Mouse (Mus musculus): ENCODE results near the gene Mrpl37. TPM values are rescaled to one million over a fixed set of nuclear protein-coding genes. Genes with fewer than 3 reads are reported as not detected.

Gene Mrpl37
- polyA plus RNA-seq, 1 experiment from 2014 or later, result 53.4 TPM

DNA sequence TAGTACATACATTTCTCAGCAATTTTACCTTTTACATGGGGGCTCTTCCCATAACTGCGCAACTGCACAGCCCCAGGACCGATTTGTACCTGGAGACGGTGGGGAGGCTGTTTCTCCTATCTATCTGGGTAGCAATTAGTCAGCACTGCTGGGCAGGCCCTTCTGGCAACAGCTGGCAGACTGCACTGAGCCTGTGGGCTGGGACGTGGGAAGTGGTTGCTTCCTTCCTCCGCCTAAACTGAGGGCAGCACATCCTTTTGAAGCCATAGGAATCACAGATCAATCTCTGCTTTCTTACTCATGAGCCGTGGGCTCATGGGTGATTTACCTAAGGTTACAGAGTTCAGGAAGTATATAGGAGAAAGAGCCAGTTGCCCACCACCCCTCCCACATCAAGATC is 7.9 kb downstream of the Mrpl37 start:
- Histone ChIP-seq H3K36me3 (ENCODE audit: insufficient read depth, low read length) (peaks cover 45% of the 10 kb centered on the region), H3K27ac (ENCODE audit: low read length) (no peak overlapping the region), H3K9ac (replicated peaks; ENCODE audit: low read depth) (no peak overlapping the region), H3K9me3 (ENCODE audit: low read length) (no peaks in the 10 kb centered on the region), H3K4me2 (replicated peaks; ENCODE audit: low read depth, low read length) (no peak overlapping the region), H3K4me1 (ENCODE audit: insufficient read depth, low read depth, low read length) (no peaks in the 10 kb centered on the region), H3K4me3 (ENCODE audit: low read depth, low read length) (no peak overlapping the region), H3K27me3 (replicated peaks; ENCODE audit: insufficient read depth, low read length) (no peaks in the 10 kb centered on the region)
- 70% methylated on average over 6 of the region's 6 CpGs for WGBS
- ATAC-seq, result peak; percentile 30; the same call in 1 of the 2 replicates
- TF ChIP-seq EP300 (IDR thresholded peaks at IDR 0.05) (no peak), CTCF (IDR thresholded peaks at IDR 0.05) (no peak)
- DNase-seq (ENCODE audit: low spot score), result peak; percentile 7

DNA sequence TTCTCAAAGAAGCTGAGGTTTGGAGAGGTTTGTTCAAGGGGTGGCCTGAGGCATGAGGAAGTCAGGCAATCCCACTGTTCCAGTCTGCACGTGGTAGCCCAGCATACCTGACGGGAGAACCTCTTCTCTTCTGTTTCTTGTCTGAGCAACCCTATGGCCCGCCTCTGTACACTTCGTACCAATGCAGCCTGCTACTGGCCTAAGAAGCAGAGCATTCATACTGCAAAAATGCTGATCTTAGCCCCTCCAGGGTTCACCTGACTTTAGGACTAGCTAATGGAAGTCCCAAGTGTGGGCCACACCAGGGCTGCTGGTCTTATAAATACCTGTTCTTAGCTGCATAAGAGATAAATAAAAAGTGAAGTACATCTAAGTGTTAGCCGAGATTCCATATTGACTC is 8.3 kb downstream of the Mrpl37 start:
- TF ChIP-seq EP300 (IDR thresholded peaks at IDR 0.05) (no peak), CTCF (IDR thresholded peaks at IDR 0.05) (no peak)
- no peak overlapping the region for H3K9ac ChIP-seq (replicated peaks; ENCODE audit: low read depth)

DNA sequence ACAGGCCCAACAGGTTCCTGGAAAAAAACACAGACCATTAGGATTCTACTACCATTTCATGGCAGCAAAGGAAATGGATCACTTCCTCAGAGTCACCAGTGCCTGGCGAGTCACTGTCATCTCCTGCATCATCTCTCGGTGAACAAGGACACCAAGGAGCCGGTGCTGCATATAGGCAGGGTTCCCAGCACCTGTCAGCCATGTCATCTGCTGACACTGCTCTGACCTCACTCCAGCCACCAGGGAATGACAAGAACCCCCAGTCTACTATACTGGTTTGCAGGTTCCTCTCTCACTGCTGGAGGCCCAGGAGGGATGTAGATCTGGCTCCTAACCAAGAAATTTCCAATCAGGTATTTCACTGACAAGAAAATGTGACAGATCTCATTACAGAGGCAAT is 10.6 kb downstream of the Mrpl37 start:
- H3K27ac ChIP-seq (ENCODE audit: low read length), result no peak overlapping the region
- no peaks in the 10 kb centered on the region for H3K27me3 ChIP-seq (replicated peaks; ENCODE audit: insufficient read depth, low read length)
- no peak overlapping the region for H3K9ac ChIP-seq (replicated peaks; ENCODE audit: low read depth)
- H3K36me3 ChIP-seq (ENCODE audit: insufficient read depth, low read length), result peaks cover 29% of the 10 kb centered on the region; the same call in 1 of the 2 replicates
- WGBS, result 58% methylated on average over 3 of the region's 3 CpGs
- H3K4me3 ChIP-seq (ENCODE audit: low read depth, low read length), result no peak overlapping the region
- DNase-seq (ENCODE audit: low spot score), result no peak
- no peak for ATAC-seq
- H3K9me3 ChIP-seq (ENCODE audit: low read length), result no peaks in the 10 kb centered on the region
- no peak overlapping the region for H3K4me2 ChIP-seq (replicated peaks; ENCODE audit: low read depth, low read length)
- H3K4me1 ChIP-seq (ENCODE audit: insufficient read depth, low read depth, low read length), result no peaks in the 10 kb centered on the region
- no peak for TF ChIP-seq EP300 (IDR thresholded peaks at IDR 0.05)
- TF ChIP-seq CTCF (IDR thresholded peaks at IDR 0.05), result no peak

More for the DNA sequence above, 8.3 kb downstream of the Mrpl37 start:
- Histone ChIP-seq H3K27me3 (replicated peaks; ENCODE audit: insufficient read depth, low read length) (no peaks in the 10 kb centered on the region), H3K27ac (ENCODE audit: low read length) (no peak overlapping the region), H3K9me3 (ENCODE audit: low read length) (no peaks in the 10 kb centered on the region), H3K36me3 (ENCODE audit: insufficient read depth, low read length) (peaks cover 41% of the 10 kb centered on the region), H3K4me1 (ENCODE audit: insufficient read depth, low read depth, low read length) (no peaks in the 10 kb centered on the region), H3K4me3 (ENCODE audit: low read depth, low read length) (no peak overlapping the region), H3K4me2 (replicated peaks; ENCODE audit: low read depth, low read length) (no peak overlapping the region)
- ATAC-seq (no peak), DNase-seq (ENCODE audit: low spot score) (no peak)
- 82% methylated on average over 5 of the region's 5 CpGs for WGBS

DNA sequence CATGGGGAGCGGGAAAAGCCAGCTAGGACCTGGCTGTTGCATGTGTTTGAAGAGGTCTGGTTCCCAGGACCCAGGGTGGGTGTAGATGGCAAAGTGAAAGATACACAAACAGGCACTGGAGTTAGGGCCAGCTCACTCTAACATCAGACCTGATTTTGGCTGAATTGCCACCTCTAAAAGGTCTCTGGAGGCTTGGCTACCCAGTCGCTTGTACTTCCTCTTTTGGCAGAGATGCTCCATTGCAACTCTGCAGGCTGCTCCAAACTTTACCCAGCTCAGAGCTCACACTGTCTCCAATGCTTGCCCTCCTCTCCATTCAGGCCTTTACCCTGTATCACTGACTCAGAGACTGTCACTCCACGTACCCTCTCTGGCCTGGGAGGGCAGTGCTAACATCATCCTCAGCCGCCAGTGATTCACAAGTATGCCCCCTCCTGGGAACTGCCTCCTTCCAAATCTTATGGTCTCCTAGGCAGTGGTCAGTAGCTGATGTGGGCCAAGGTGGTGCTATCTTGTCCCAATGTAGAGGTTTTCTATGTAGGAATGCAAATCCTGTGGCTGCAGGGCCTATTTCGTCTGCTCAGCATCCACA is 13.6 kb downstream of the Mrpl37 start:
- DNase-seq (ENCODE audit: low spot score) (no peak), ATAC-seq (no peak)
- no peaks in the 10 kb centered on the region for H3K9me3 ChIP-seq (ENCODE audit: low read length)
- no peaks in the 10 kb centered on the region for H3K4me1 ChIP-seq (ENCODE audit: insufficient read depth, low read depth, low read length)
- 55% methylated on average over 5 of the region's 5 CpGs for WGBS
- no peaks in the 10 kb centered on the region for H3K27me3 ChIP-seq (replicated peaks; ENCODE audit: insufficient read depth, low read length)
- no peak overlapping the region for H3K9ac ChIP-seq (replicated peaks; ENCODE audit: low read depth)
- H3K4me2 ChIP-seq (replicated peaks; ENCODE audit: low read depth, low read length), result no peak overlapping the region
- no peak overlapping the region for H3K27ac ChIP-seq (ENCODE audit: low read length)
- no peak for TF ChIP-seq EP300 (IDR thresholded peaks at IDR 0.05)
- no peak for TF ChIP-seq CTCF (IDR thresholded peaks at IDR 0.05)
- H3K4me3 ChIP-seq (ENCODE audit: low read depth, low read length), result no peak overlapping the region
- H3K36me3 ChIP-seq (ENCODE audit: insufficient read depth, low read length), result peaks cover 15% of the 10 kb centered on the region; the same call in 1 of the 2 replicates

DNA sequence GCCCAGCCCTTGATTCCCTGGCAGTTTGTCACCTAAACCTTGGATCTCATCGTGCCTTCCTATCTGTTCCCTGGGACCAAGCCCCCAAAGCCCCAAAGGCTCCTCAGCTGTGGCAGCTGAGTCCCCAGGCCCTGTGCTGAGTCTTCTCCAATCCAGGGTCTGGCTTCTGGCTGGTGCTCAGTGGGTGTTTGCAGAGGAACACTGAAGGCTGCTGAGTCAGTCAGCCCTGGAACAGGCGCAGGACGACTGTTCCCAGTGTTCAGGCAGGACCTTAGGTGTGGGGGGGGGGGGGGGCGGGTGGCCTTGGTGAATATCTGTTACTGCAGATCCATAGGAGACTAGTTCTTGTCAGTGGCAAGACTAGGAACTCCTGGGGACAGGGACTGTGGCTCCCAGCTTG is 14.8 kb downstream of the Mrpl37 start:
- Histone ChIP-seq H3K36me3 (ENCODE audit: insufficient read depth, low read length) (peaks cover 12% of the 10 kb centered on the region), H3K27ac (ENCODE audit: low read length) (no peak overlapping the region), H3K4me2 (replicated peaks; ENCODE audit: low read depth, low read length) (no peak overlapping the region), H3K4me1 (ENCODE audit: insufficient read depth, low read depth, low read length) (no peaks in the 10 kb centered on the region), H3K9me3 (ENCODE audit: low read length) (no peaks in the 10 kb centered on the region), H3K9ac (replicated peaks; ENCODE audit: low read depth) (no peak overlapping the region), H3K27me3 (replicated peaks; ENCODE audit: insufficient read depth, low read length) (no peaks in the 10 kb centered on the region), H3K4me3 (ENCODE audit: low read depth, low read length) (no peak overlapping the region)
- no peak for ATAC-seq
- 43% methylated on average over 4 of the region's 4 CpGs for WGBS
- DNase-seq (ENCODE audit: low spot score), result no peak
- TF ChIP-seq EP300 (IDR thresholded peaks at IDR 0.05), result no peak
- no peak for TF ChIP-seq CTCF (IDR thresholded peaks at IDR 0.05)

DNA sequence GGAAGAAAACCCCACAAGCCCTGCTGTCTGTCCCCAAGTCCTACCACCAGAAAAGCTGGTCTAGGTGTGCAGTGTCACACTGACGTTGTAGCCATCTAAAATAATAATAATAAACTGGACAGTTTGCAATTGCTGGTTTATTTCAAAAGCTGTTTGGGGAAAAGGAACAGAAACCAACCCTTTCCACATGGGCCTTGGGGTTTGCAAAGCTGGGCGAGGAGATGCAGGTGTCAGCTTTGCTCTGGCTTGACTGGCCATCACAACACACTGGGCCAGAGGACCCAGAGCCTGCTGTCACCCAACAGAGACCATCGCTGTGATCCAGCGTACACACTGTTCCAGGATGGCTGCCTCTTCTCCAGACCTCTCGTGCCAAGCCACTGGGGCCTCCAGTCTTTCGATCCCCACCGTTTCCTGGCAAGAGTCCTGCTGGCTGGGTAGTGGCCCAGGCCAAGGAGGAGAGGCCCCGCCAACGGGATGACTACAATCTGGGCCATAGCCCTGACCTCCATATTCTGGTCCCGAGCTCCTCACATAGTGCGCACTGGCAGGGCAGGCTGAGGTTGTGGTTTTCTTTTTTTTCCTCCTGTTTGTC is 18.0 kb downstream of the Mrpl37 start:
- no peak overlapping the region for H3K4me2 ChIP-seq (replicated peaks; ENCODE audit: low read depth, low read length)
- no peak overlapping the region for H3K9ac ChIP-seq (replicated peaks; ENCODE audit: low read depth)
- TF ChIP-seq EP300 (IDR thresholded peaks at IDR 0.05) (no peak), CTCF (IDR thresholded peaks at IDR 0.05) (no peak)
- H3K27me3 ChIP-seq (replicated peaks; ENCODE audit: insufficient read depth, low read length), result no peaks in the 10 kb centered on the region
- 85% methylated on average over 11 of the region's 11 CpGs for WGBS
- no peak overlapping the region for H3K27ac ChIP-seq (ENCODE audit: low read length)
- H3K9me3 ChIP-seq (ENCODE audit: low read length), result no peaks in the 10 kb centered on the region
- ATAC-seq (no peak), DNase-seq (ENCODE audit: low spot score) (no peak)
- no peak overlapping the region for H3K4me3 ChIP-seq (ENCODE audit: low read depth, low read length)
- peaks cover 11% of the 10 kb centered on the region; the same call in 1 of the 2 replicates for H3K36me3 ChIP-seq (ENCODE audit: insufficient read depth, low read length)
- H3K4me1 ChIP-seq (ENCODE audit: insufficient read depth, low read depth, low read length), result no peaks in the 10 kb centered on the region
